Mouse (Mus musculus) small intestine, adult 2 months (tissue): Measurements from ENCODE around the gene Mrc2.
A peak's percentile ranks its signal among the peaks of the same experiment; 100 is the strongest.

Source experiments
- CTCF ChIP-seq: fragments of 200-500 bp; IDR thresholded peaks from 2 replicates; pipeline ENCODE4 v1.5.1; 2012; ENCODE audit warnings: low read depth, mild to moderate bottlenecking, control low read depth, inconsistent platforms, low read length, moderate library complexity, mixed read lengths; ENCODE audit not compliant: insufficient replicate concordance, insufficient read length; ENCODE audit errors: extremely low read depth
- POLR2A ChIP-seq: fragments of 200-500 bp; IDR thresholded peaks from 2 replicates; pipeline ENCODE4 v1.6.1; 2012; ENCODE audit warnings: low read depth, mild to moderate bottlenecking, control low read depth, inconsistent platforms, low read length, moderate library complexity

DNA sequence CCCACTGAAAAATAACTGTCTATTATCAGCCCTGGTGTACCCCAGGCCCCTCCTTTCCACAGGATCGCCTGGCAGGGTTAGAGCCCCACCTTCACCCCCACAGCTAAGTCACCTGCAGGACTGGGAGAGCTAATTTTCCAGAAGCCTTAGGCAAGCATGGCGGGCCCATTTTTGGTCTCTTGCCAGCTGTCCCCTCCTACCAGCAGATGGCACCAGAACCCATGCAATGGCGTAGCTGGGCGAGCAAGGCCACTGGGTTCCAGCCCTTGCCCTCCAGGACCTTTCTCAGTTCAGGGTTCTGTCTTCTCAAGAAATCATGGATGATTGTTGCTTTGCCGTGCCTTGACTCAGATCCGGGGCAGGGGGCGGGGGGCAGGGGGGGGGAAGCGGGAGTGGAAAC, 40.0 kb downstream of the Mrc2 start:
- TF ChIP-seq CTCF (peak; percentile 23; the same call in 1 of the 2 replicates), POLR2A (no peak)
